Mouse (Mus musculus) liver, adult 2 months (tissue): Measurements from ENCODE around the gene Kcna1.

ENCODE experiments used
- CTCF ChIP-seq: fragments of 200-500 bp; IDR thresholded peaks from 2 replicates; pipeline ENCODE4 v1.5.1; 2011; ENCODE audit warnings: low read depth, low read length, control low read depth
- POLR2A ChIP-seq: fragments of 200-500 bp; IDR thresholded peaks from 2 replicates; pipeline ENCODE4 v1.6.1; 2011; ENCODE audit warnings: low read length, control low read depth; ENCODE audit not compliant: insufficient read depth; ENCODE audit errors: extremely low read depth

DNA sequence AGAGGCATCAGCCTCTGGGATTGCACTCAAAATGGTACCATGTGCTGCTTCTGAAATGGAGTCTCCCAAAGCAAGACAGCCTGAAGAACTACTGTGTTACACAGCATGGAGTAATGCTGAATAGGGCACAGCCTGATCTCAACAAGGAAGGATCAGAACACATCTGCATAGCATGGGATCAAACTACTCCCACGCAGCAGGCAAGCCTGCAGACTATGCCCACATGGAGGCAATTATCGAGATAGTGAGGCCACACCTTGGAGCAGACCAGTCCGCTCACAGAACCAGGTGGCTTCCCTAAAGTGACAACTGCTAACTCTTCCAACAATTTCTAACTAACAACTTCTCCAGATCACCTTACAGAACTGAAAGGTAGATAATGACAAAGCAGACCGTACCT is 40.9 kb upstream of the Kcna1 start:
- no peak for TF ChIP-seq CTCF
- no peak for TF ChIP-seq POLR2A
